Comparison of ENCODE assay signal across 16 mouse cellular contexts in genomic region chr14:18274526-18274925, GRCm38 (mm10).
"Had no signal": no experiment of that assay in that cellular context is flagged by ENCODE, and none has a peak within 500 bp of the region (broad histone marks: within the 10 kb centered on the region; RNA-seq: fewer than 3 reads in every experiment).

No protein-coding gene starts in this region.

- DNase-seq: heart, postnatal 10 days; heart, postnatal 14 days; heart, postnatal 36 days; heart, postnatal 4 days; kidney, adult 11 months; kidney, adult 18-20 months; kidney, adult 2 months; kidney, adult 8-10 months; kidney, adult 9 months; kidney, postnatal 10 days; kidney, postnatal 14 days; kidney, postnatal 25 days; kidney, postnatal 36 days; kidney, postnatal 4 days; layer of hippocampus, adult 9-11 months; layer of hippocampus, postnatal 36 days had no signal
